Mouse (Mus musculus) heart, postnatal 0 days (tissue): ENCODE results near the gene Traf1.

Source experiments
- CTCF ChIP-seq: IDR thresholded peaks from 2 replicates; pipeline ENCODE4 v1.5.1; 2016; ENCODE audit warnings: antibody characterized with exemption, control low read depth, low read depth
- EP300 ChIP-seq: IDR thresholded peaks from 2 replicates; pipeline ENCODE4 v1.6.1; 2016; ENCODE audit warnings: antibody characterized with exemption, low read depth

GRCm38 (mm10) chr2:34960966-34961365, 606 bp downstream of the Traf1 start:
- no peak for TF ChIP-seq CTCF
- no peak for TF ChIP-seq EP300
